Mouse (Mus musculus) spleen, adult 2 months (tissue): ENCODE measurements around the gene Cnga4.

Experiments
- CTCF ChIP-seq: fragments of 200-500 bp; IDR thresholded peaks from 2 replicates; pipeline ENCODE4 v1.5.1; 2011; ENCODE audit warnings: mild to moderate bottlenecking, inconsistent platforms; ENCODE audit not compliant: insufficient read depth, insufficient read length, insufficient replicate concordance; ENCODE audit errors: extremely low read depth
- POLR2A ChIP-seq: fragments of 200-500 bp; IDR thresholded peaks from 2 replicates; pipeline ENCODE4 v1.6.1; 2011; ENCODE audit warnings: low read depth, low read length, inconsistent platforms

DNA sequence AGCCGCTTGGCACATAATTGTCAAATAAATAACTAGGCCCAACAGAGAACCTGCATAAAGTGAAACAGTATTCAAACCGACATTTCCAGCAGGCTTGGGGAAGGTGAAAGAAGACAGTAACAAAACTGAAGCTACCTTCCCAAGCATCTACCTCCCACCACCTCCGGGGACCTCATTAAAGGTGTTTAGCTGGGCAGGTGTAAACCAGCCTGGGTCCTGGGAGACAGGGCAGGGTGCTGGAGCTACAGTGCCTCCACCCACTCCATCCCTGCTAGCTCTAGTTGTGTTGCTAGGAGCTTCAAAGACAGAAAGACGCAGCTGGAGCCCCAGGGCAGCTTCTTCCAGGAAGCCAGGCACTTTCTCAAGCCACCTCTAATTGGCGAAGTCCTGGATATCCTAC, at the start of gene Cnga4:
- TF ChIP-seq CTCF (no peak), POLR2A (no peak)
